Mouse (Mus musculus): Measurements from ENCODE around the gene Cdrt4. TPM values are rescaled to one million over a fixed set of nuclear protein-coding genes. Genes with fewer than 3 reads are reported as not detected.

Gene Cdrt4
- total and polyA plus RNA-seq, 3 experiments, result not detected

GRCm38 (mm10) chr11:63009761-63010160 lies 58.8 kb downstream of the Cdrt4 start:
- Histone ChIP-seq H3K9ac (ENCODE audit: control insufficient read depth, low read depth, low read length, poor library complexity, severe bottlenecking) (no peak overlapping the region), H3K4me1 (ENCODE audit: control insufficient read depth in 1 of 2, insufficient read depth in 2 of 2, low read length in 2 of 2) (no peaks in the 10 kb centered on the region), H3K79me2 (ENCODE audit: control insufficient read depth, insufficient read depth, low read length, poor library complexity) (no peaks in the 10 kb centered on the region), H3K27ac (ENCODE audit: control insufficient read depth, low read depth, low read length) (no peak overlapping the region), H3K9me3 (replicated peaks; ENCODE audit: insufficient read depth, low read length) (no peaks in the 10 kb centered on the region), H3K36me3 (ENCODE audit: control insufficient read depth in 1 of 2, insufficient read depth in 2 of 2, low read length in 2 of 2) (no peaks in the 10 kb centered on the region), H3K4me3 (ENCODE audit: control insufficient read depth in 1 of 2, insufficient read depth in 1 of 2, low read depth in 2 of 2, low read length in 2 of 2) (no peak overlapping the region), H3K27me3 (ENCODE audit: control insufficient read depth in 1 of 2, insufficient read depth in 2 of 2, low read length in 2 of 2) (no peaks in the 10 kb centered on the region)
- TF ChIP-seq CHD1 (IDR thresholded peaks at IDR 0.05; ENCODE audit: low read depth, low read length) (no peak), BHLHE40 (IDR thresholded peaks at IDR 0.05; ENCODE audit: borderline replicate concordance, low read depth, low read length) (no peak), RAD21 (IDR thresholded peaks at IDR 0.05; ENCODE audit: low read depth, low read length) (no peak), MEF2A (IDR thresholded peaks at IDR 0.05; ENCODE audit: extremely low read depth, insufficient replicate concordance, low read depth, low read length, poor library complexity, severe bottlenecking) (no peak), RCOR1 (IDR thresholded peaks at IDR 0.05; ENCODE audit: low read depth, low read length) (no peak), TAL1 (IDR thresholded peaks at IDR 0.05; ENCODE audit: low read length) (no peak), GATA1 (IDR thresholded peaks at IDR 0.05; ENCODE audit: low read depth, low read length) (no peak), GABPA (IDR thresholded peaks at IDR 0.05; ENCODE audit: low read depth, low read length) (no peak), CTCF (IDR thresholded peaks at IDR 0.05 in 2 of 3, conservative IDR thresholded peaks at IDR 0.05 in 1 of 3; ENCODE audit: control insufficient read depth in 1 of 3, insufficient read depth in 1 of 3, low read depth in 2 of 3, low read length in 3 of 3, poor library complexity in 1 of 3, severe bottlenecking in 1 of 3) (no peak), MAZ (IDR thresholded peaks at IDR 0.05; ENCODE audit: low read depth, low read length) (no peak), ELF1 (IDR thresholded peaks at IDR 0.05; ENCODE audit: low read depth, low read length) (no peak), MXI1 (IDR thresholded peaks at IDR 0.05; ENCODE audit: low read depth, low read length) (no peak), POLR2A (IDR thresholded peaks at IDR 0.05; ENCODE audit: control insufficient read depth in 1 of 2, insufficient read depth in 1 of 2, low read depth in 1 of 2, low read length in 2 of 2, poor library complexity in 1 of 2) (no peak), CHD2 (IDR thresholded peaks at IDR 0.05; ENCODE audit: low read length) (no peak)
- no peak for DNase-seq (ENCODE audit: low read depth, low spot score)

- no peaks in the 10 kb centered on the region for H3K27me3 ChIP-seq (ENCODE audit: control insufficient read depth in 1 of 2, insufficient read depth in 2 of 2, low read length in 2 of 2)
- no peaks in the 10 kb centered on the region for H3K36me3 ChIP-seq (ENCODE audit: control insufficient read depth in 1 of 2, insufficient read depth in 2 of 2, low read length in 2 of 2)
- no peaks in the 10 kb centered on the region for H3K79me2 ChIP-seq (ENCODE audit: control insufficient read depth, insufficient read depth, low read length, poor library complexity)
- H3K4me1 ChIP-seq (ENCODE audit: control insufficient read depth in 1 of 2, insufficient read depth in 2 of 2, low read length in 2 of 2), result no peaks in the 10 kb centered on the region
- H3K4me3 ChIP-seq (ENCODE audit: control insufficient read depth in 1 of 2, insufficient read depth in 1 of 2, low read depth in 2 of 2, low read length in 2 of 2), result no peak overlapping the region
- no peak overlapping the region for H3K27ac ChIP-seq (ENCODE audit: control insufficient read depth, low read depth, low read length)
- H3K9ac ChIP-seq (ENCODE audit: control insufficient read depth, low read depth, low read length, poor library complexity, severe bottlenecking), result no peak overlapping the region
- H3K9me3 ChIP-seq (replicated peaks; ENCODE audit: insufficient read depth, low read length), result no peaks in the 10 kb centered on the region
- no peak for DNase-seq (ENCODE audit: low read depth, low spot score)
- no peak for TF ChIP-seq ZKSCAN1 (IDR thresholded peaks at IDR 0.05; ENCODE audit: low read depth, low read length)
- no peak for TF ChIP-seq MAX (IDR thresholded peaks at IDR 0.05; ENCODE audit: low read length)
- no peak for TF ChIP-seq NELFE (IDR thresholded peaks at IDR 0.05; ENCODE audit: low read depth, low read length)
These were observed 66.5 kb downstream of the Cdrt4 start for GRCm38 (mm10) chr11:63017327-63018082.
